Mouse (Mus musculus) megakaryocyte, embryonic 14.5 days (primary cell): ENCODE measurements around the gene Stk10. TPM values are rescaled to one million over a fixed set of nuclear protein-coding genes. Genes with fewer than 3 reads are reported as not detected.

Source experiments
- H3K27me3 ChIP-seq: replicated peaks from 2 replicates; pipeline ENCODE3; 2012; ENCODE audit warnings: inconsistent platforms
- H3K36me3 ChIP-seq: replicated peaks from 2 replicates; pipeline ENCODE3; 2012; ENCODE audit warnings: low read length, inconsistent platforms, mixed read lengths
- H3K4me1 ChIP-seq: 2 replicates; pipeline ENCODE4 v1.6.1; 2012; ENCODE audit warnings: inconsistent platforms
- H3K4me3 ChIP-seq: replicated peaks from 2 replicates; pipeline ENCODE3; 2012; ENCODE audit warnings: moderate library complexity, mild to moderate bottlenecking, inconsistent platforms
- H3K9me3 ChIP-seq: 2 replicates; pipeline ENCODE4 v1.6.1; 2012; ENCODE audit warnings: inconsistent platforms
- FLI1 ChIP-seq: IDR thresholded peaks from 2 replicates; pipeline ENCODE4 v1.6.1; 2012; ENCODE audit warnings: low read length, inconsistent platforms, mixed read lengths
- GATA1 ChIP-seq: IDR thresholded peaks from 3 replicates; pipeline ENCODE4 v1.6.1; 2012; ENCODE audit warnings: mixed read lengths, low read length, inconsistent platforms, borderline replicate concordance
- polyA plus RNA-seq: library from polyadenylated mRNA; stranded (reverse); fragments of >175 nt; gene quantifications from 2 replicates; pipeline ENCODE4 v1.2.3, GENCODE M21; 2012; ENCODE audit warnings: low replicate concordance; ENCODE audit not compliant: insufficient read depth

Stk10 gene
- polyA plus RNA-seq = 21.6 and 28.3 TPM in 2 replicates

DNA sequence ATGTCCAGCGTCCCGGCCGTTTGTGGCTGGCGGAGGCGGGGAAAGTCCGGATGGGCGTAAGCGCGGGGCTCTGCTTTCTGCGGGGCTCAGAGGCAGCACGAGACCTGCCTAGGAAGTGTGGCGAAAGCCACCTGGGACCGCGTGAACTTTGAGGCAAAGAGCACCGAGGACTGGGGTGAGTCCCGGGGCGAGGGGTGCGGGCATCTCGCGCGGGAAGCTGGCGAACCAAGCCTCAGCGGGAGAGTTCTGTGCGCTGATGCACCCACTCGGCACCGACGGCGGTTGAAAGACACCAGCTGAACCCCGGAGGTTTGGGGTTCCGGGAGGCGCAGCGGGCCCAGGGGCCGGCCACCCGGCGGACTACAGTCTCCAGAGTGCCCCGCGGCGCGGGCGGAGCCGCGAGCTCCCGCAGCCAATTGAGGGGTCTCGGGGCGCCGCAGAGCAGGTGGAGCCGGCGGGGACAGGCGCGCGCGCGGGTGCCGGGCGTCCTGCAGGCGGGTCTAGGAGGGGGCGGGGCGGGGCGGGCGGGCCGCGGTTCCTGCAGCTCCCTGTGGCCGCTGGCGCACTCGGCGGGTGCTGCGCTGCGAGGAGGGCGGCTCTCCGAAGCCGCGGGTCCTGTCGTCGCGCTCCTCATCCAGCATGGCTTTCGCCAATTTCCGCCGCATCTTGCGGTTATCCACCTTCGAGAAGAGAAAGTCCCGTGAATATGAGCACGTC is at the start of gene Stk10:
Gene Stk10, plus strand, starts transcription at position 541 of the 717 bp plus-strand sequence.
- Histone ChIP-seq H3K36me3 (peaks cover 27% of the 10 kb centered on the region), H3K9me3 (no peaks in the 10 kb centered on the region), H3K4me3 (peak within 1 kb of the TSS; percentile 97), H3K27me3 (no peaks in the 10 kb centered on the region), H3K4me1 (peaks cover 65% of the 10 kb centered on the region)
- no peak for TF ChIP-seq GATA1
- TF ChIP-seq FLI1 = no peak

DNA sequence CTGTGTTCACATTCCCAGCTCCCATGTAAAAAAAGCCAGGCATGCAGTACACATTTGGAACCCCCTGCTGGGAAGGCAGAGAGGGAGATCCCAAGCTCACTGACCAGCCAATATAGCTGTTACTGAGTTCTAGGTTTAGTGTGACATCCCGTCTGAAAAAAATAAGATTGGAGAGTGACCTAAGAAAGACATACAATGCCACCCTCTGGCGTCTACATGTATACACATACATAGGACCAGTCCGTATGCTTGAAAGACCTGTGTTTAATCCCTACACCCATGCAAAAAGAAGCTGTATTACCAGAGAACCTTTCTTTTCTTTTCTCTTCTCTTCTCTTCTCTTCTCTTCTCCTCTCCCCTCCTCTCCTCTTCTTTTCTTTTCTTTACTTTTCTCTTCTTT is 47.8 kb upstream of the Stk10 start:
- H3K36me3 ChIP-seq = no peaks in the 10 kb centered on the region
- TF ChIP-seq GATA1 (no peak), FLI1 (no peak)
- no peaks in the 10 kb centered on the region for H3K9me3 ChIP-seq
- peaks cover 25% of the 10 kb centered on the region for H3K4me1 ChIP-seq
- H3K27me3 ChIP-seq = no peaks in the 10 kb centered on the region
- no peak overlapping the region for H3K4me3 ChIP-seq

DNA sequence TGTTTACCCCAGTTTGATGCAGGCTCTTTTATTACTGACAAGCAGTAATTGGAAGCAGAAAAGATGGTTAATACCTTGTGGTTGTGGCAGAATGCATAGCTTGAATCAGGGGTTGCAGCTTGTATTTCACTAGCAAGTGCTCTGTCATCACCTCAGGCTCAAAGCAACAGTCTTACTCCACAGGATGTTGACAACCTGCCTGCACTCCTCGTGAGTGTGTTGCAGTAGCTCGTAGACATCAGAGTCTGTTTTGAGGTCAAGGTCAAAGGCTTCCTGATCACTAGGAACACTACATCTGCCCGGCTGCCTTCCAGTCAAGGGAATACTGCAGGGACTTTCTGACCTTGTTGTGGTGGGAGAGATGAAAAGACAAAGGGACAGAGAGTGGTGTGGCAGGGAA is 46.5 kb upstream of the Stk10 start:
- no peak overlapping the region for H3K4me3 ChIP-seq
- H3K9me3 ChIP-seq = no peaks in the 10 kb centered on the region
- H3K36me3 ChIP-seq = no peaks in the 10 kb centered on the region
- H3K4me1 ChIP-seq = peaks cover 36% of the 10 kb centered on the region
- no peaks in the 10 kb centered on the region for H3K27me3 ChIP-seq
- TF ChIP-seq FLI1 (no peak), GATA1 (no peak)

DNA sequence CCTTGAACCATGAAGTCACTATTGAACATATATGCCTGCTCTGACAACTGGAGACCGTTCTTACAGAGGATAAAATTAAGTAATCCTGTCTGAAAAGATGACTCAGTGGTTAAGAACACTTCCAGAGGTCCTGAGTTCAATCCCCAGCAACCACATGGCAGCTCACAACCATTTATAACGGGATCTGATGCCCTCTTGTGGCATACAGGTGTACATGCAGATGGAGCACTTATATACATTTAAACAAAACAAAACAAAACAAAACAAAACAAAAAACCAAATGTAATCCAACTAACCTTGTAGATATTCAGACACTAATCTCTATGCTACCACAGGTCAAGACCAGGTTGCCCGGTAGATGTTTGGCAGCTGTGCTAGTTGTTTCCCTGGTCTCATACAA is 45.6 kb upstream of the Stk10 start:
- Histone ChIP-seq H3K4me1 (peaks cover 36% of the 10 kb centered on the region), H3K36me3 (no peaks in the 10 kb centered on the region), H3K27me3 (no peaks in the 10 kb centered on the region), H3K4me3 (no peak overlapping the region), H3K9me3 (no peaks in the 10 kb centered on the region)
- TF ChIP-seq FLI1 = no peak
- TF ChIP-seq GATA1 = no peak

DNA sequence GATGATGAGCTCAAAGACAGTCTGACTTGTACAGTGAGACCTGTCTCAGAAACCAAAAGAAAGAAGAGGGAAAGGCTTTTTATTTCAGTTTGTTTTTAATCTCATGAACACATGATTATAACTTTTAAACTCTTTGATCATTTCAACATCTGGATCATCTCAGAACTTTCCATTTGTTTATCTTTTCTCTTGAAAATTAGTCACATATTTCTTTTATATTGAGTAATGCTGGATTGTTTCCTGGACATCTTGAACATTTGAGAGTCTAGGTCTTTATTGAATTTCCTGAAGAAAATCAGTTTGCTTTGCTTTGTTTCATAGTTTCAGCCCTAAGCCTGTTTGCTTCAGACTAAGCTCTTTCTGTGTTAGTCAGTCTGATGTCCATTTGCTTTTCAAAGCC is 44.8 kb upstream of the Stk10 start:
- TF ChIP-seq GATA1 (no peak), FLI1 (no peak)
- H3K36me3 ChIP-seq = no peaks in the 10 kb centered on the region

DNA sequence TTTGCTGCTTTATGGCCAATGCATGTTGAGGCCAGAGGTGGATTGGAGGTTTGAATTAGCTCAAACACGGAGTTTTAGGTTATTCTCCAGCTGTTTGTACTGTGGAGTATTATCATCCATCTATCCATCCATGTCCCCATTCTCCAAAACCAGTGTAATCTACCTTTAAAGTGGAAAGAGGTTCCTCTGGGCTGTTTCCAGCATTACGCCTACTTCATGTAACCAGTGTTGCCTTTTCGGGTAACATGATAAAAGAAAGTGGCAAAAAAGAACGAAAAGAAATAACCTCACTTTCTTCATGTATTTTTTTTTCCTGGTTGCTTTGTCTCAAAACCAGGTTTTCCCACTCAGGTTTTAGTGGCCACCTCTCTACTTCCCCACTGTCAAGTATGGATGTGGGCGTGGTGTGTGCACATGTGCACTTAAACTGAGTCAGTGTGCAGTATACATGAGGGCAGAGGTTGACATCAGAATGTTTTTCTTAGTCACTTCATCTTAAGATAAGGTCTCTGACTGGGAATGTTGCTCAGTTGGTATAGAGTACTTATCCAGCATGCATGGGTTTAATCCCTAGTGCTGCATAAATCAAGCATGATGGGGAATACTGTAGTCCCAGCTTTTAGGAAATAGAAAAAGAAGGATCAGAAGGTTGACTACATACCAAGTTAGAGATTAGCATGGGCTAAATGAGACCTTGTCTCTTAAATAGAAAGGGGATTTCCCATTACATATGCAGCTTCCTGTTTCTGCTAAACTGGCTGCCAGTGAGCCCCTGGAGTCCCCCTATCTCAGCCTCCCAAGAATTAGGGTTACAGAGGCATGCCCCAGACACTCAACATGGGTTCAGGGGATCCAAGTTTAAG is 44.1 kb upstream of the Stk10 start:
- H3K36me3 ChIP-seq = no peaks in the 10 kb centered on the region
- H3K27me3 ChIP-seq = no peaks in the 10 kb centered on the region
- TF ChIP-seq FLI1 (no peak), GATA1 (no peak)
- no peaks in the 10 kb centered on the region for H3K9me3 ChIP-seq
- peaks cover 36% of the 10 kb centered on the region for H3K4me1 ChIP-seq
- peak overlapping the region; percentile 66 for H3K4me3 ChIP-seq

More for the DNA sequence above, 44.8 kb upstream of the Stk10 start:
- no peaks in the 10 kb centered on the region for H3K9me3 ChIP-seq
- H3K4me3 ChIP-seq = no peak overlapping the region
- peaks cover 36% of the 10 kb centered on the region for H3K4me1 ChIP-seq
- no peaks in the 10 kb centered on the region for H3K27me3 ChIP-seq

DNA sequence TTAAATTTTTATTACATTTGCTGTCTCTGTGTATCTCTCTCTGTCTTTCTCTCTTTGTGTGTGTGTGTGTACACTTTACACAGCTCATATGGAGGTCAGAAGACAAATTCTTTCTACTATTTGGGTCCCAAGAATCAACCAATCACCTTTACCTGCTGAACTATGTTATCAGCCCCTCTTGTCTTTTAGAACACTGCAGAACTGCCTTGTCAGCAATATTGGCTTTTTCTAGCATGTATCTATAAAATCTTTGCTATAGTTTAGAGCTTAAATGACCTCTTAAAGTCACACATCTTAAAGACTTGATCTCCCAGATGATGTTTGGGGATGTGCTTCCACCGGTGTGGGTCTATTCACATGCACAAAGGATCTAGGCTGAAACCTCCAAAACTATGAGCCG is 42.0 kb upstream of the Stk10 start:
- no peaks in the 10 kb centered on the region for H3K27me3 ChIP-seq
- H3K4me3 ChIP-seq = no peak overlapping the region
- H3K36me3 ChIP-seq = no peaks in the 10 kb centered on the region
- H3K4me1 ChIP-seq = peaks cover 36% of the 10 kb centered on the region
- H3K9me3 ChIP-seq = no peaks in the 10 kb centered on the region
- TF ChIP-seq GATA1 = no peak
- TF ChIP-seq FLI1 = no peak

DNA sequence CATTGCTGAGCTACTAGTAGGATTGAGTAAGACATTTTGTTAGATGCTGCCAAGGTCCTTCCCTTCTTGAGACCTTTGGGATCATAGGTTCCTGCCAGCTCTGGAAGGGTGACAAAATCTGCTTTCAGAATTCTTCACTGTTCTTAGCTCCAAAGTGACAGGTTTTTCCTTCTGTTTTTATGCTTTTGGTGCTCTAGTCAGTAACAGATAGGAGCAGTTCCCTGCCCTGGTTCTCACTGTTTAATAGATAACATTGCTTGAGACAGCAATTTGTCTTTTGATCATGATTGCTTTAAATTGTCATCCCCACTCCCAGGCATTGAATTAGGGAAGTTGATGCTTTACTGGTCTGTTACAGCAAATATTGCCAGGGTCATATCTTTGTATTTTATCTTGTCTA is 39.8 kb upstream of the Stk10 start:
- no peaks in the 10 kb centered on the region for H3K9me3 ChIP-seq
- peaks cover 30% of the 10 kb centered on the region for H3K4me1 ChIP-seq
- H3K36me3 ChIP-seq = no peaks in the 10 kb centered on the region
- no peak overlapping the region for H3K4me3 ChIP-seq
- TF ChIP-seq FLI1 (no peak), GATA1 (no peak)
- no peaks in the 10 kb centered on the region for H3K27me3 ChIP-seq

DNA sequence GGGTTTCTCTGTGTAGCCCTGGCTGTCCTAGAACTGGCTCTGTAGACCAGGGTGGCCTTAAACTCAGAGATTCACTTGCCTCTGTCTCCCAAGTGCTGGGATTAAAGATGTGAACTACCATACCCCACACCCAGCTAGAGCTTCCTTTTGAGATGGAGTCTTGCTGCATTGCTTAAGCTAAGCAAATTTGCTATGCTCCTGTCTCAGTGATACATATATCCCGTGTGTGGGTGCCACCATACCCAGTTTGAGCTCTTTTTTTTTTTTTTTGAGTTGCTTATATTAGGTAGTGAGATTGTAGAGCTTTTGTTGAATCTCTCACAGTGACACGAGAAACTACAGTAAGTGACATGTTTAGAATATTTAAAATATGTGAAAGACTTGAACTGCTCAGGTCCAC is 37.8 kb upstream of the Stk10 start:
- no peaks in the 10 kb centered on the region for H3K36me3 ChIP-seq
- H3K9me3 ChIP-seq = no peaks in the 10 kb centered on the region
- no peaks in the 10 kb centered on the region for H3K27me3 ChIP-seq
- no peak for TF ChIP-seq FLI1
- no peak for TF ChIP-seq GATA1
- H3K4me3 ChIP-seq = no peak overlapping the region
- peaks cover 11% of the 10 kb centered on the region for H3K4me1 ChIP-seq
